Mouse (Mus musculus) hindbrain, embryonic 11.5 days (tissue): ENCODE measurements at regions not wholly inside any gene's neighbourhood (a gene's known extent, or its start where the extent isn't known, plus 50 kb on each side); places are given as distances from the start of the nearest gene placed in this dataset.

Source experiments
- ATAC-seq: fragments of 200-750 bp; cut with Nextera tagmentation; 2 replicates; pipeline ENCODE4 v1.8.0; 2017; ENCODE audit warnings: mild to moderate bottlenecking, moderate TSS enrichment, moderate library complexity; ENCODE audit not compliant: low FRiP score
- DNase-seq: peaks from one replicate; pipeline ENCODE4 v3.0.0-alpha.2; 2015; ENCODE audit warnings: low spot score
- H3K27ac ChIP-seq: fragments of 300-500 bp; sonication (generic); 2 replicates; pipeline ENCODE4 v1.5.1; 2014; ENCODE audit warnings: mild to moderate bottlenecking, low read depth, low read length
- H3K27me3 ChIP-seq: fragments of 300-500 bp; sonication (generic); 2 replicates; pipeline ENCODE4 v1.6.1; 2014; ENCODE audit warnings: mild to moderate bottlenecking, low read length, moderate library complexity, mixed read lengths; ENCODE audit not compliant: control insufficient read depth, insufficient read depth
- H3K36me3 ChIP-seq: fragments of 300-500 bp; sonication (generic); 2 replicates; pipeline ENCODE4 v1.6.1; 2014; ENCODE audit warnings: mild to moderate bottlenecking, low read length, moderate library complexity, mixed read lengths; ENCODE audit not compliant: control insufficient read depth, insufficient read depth
- H3K4me1 ChIP-seq: fragments of 300-500 bp; sonication (generic); replicated peaks from 2 replicates; pipeline ENCODE4 v1.6.1; 2014; ENCODE audit warnings: low read length, mixed read lengths; ENCODE audit not compliant: control insufficient read depth, insufficient read depth
- H3K4me2 ChIP-seq: fragments of 300-500 bp; sonication (generic); replicated peaks from 2 replicates; pipeline ENCODE4 v1.6.1; 2014; ENCODE audit warnings: mild to moderate bottlenecking, low read depth, low read length
- H3K4me3 ChIP-seq: fragments of 300-500 bp; sonication (generic); 2 replicates; pipeline ENCODE4 v1.5.1; 2014; ENCODE audit warnings: low read depth, low read length
- H3K9ac ChIP-seq: fragments of 300-500 bp; sonication (generic); 2 replicates; pipeline ENCODE4 v1.6.1; 2014; ENCODE audit warnings: low read depth, low read length
- H3K9me3 ChIP-seq: fragments of 300-500 bp; sonication (generic); 2 replicates; pipeline ENCODE4 v1.6.1; 2016; ENCODE audit warnings: low read length; ENCODE audit not compliant: control insufficient read depth
- WGBS: fragments of 180-500 bp; shearing (Covaris S2); extraction: QIAGEN DNeasy Blood & Tissue Kit; methylation state at CpG from one replicate; pipeline ENCODE4 v1.1.7; 2014; 5-methylcytosine and 5-hydroxymethylcytosine counted together

GRCm38 (mm10) chr4:54282934-54283333, 457.1 kb downstream of the Tmem38b start:
- Histone ChIP-seq H3K9ac (no peak overlapping the region), H3K27ac (no peak overlapping the region), H3K9me3 (no peaks in the 10 kb centered on the region), H3K4me2 (no peak overlapping the region), H3K36me3 (no peaks in the 10 kb centered on the region), H3K4me1 (no peaks in the 10 kb centered on the region), H3K27me3 (no peaks in the 10 kb centered on the region), H3K4me3 (no peak overlapping the region)
- 95% methylated on average over 13 of the region's 13 CpGs for WGBS
- ATAC-seq (no peak), DNase-seq (no peak)

GRCm38 (mm10) chr4:54313804-54314203, 488.0 kb downstream of the Tmem38b start:
- DNase-seq (no peak), ATAC-seq (no peak)
- 86% methylated on average over 1 of the region's 1 CpGs for WGBS
- Histone ChIP-seq H3K4me3 (no peak overlapping the region), H3K4me1 (no peaks in the 10 kb centered on the region), H3K27me3 (no peaks in the 10 kb centered on the region), H3K27ac (no peak overlapping the region), H3K9ac (no peak overlapping the region), H3K9me3 (no peaks in the 10 kb centered on the region), H3K4me2 (no peak overlapping the region), H3K36me3 (no peaks in the 10 kb centered on the region)

- Histone ChIP-seq H3K27ac (no peak overlapping the region), H3K9me3 (no peaks in the 10 kb centered on the region), H3K4me1 (no peaks in the 10 kb centered on the region), H3K9ac (no peak overlapping the region), H3K27me3 (no peaks in the 10 kb centered on the region), H3K4me3 (no peak overlapping the region), H3K36me3 (no peaks in the 10 kb centered on the region), H3K4me2 (no peak overlapping the region)
- 62% methylated on average over 5 of the region's 5 CpGs for WGBS
- ATAC-seq (no peak), DNase-seq (no peak)
Observed at GRCm38 (mm10) chr4:54324851-54325250, 499.0 kb downstream of the Tmem38b start.

GRCm38 (mm10) chr4:54328273-54328672, 502.4 kb downstream of the Tmem38b start:
- H3K4me2 ChIP-seq, result no peak overlapping the region
- ATAC-seq, result no peak
- H3K27me3 ChIP-seq, result no peaks in the 10 kb centered on the region
- H3K27ac ChIP-seq, result 0 out of 2 replicates have a peak overlapping the region, but pooled peaks have one; percentile 24
- H3K9me3 ChIP-seq, result no peaks in the 10 kb centered on the region
- no peak overlapping the region for H3K4me3 ChIP-seq
- no peak overlapping the region for H3K9ac ChIP-seq
- DNase-seq, result no peak
- WGBS, result 81% methylated on average over 5 of the region's 5 CpGs
- H3K36me3 ChIP-seq, result no peaks in the 10 kb centered on the region
- 0 out of 2 replicates have a peak, but pooled peaks cover 2% of the 10 kb centered on the region for H3K4me1 ChIP-seq

GRCm38 (mm10) chr4:54328711-54329427, 503.0 kb downstream of the Tmem38b start:
- H3K9ac ChIP-seq, result no peak overlapping the region; the same call in 1 of the 2 replicates
- H3K4me3 ChIP-seq, result no peak overlapping the region
- DNase-seq (peak; percentile 72), ATAC-seq (peak; percentile 87)
- H3K27me3 ChIP-seq, result no peaks in the 10 kb centered on the region
- H3K9me3 ChIP-seq, result no peaks in the 10 kb centered on the region
- H3K4me1 ChIP-seq, result 0 out of 2 replicates have a peak, but pooled peaks cover 2% of the 10 kb centered on the region
- peak overlapping the region; percentile 39; the same call in 1 of the 2 replicates for H3K27ac ChIP-seq
- H3K36me3 ChIP-seq, result no peaks in the 10 kb centered on the region
- H3K4me2 ChIP-seq, result no peak overlapping the region
- WGBS, result 58% methylated on average over 17 of the region's 17 CpGs

GRCm38 (mm10) chr4:54330686-54331085, 504.8 kb downstream of the Tmem38b start:
- no peak for DNase-seq
- Histone ChIP-seq H3K9me3 (no peaks in the 10 kb centered on the region), H3K27ac (no peak overlapping the region), H3K9ac (no peak overlapping the region), H3K27me3 (no peaks in the 10 kb centered on the region), H3K36me3 (no peaks in the 10 kb centered on the region), H3K4me3 (no peak overlapping the region), H3K4me2 (no peak overlapping the region), H3K4me1 (0 out of 2 replicates have a peak, but pooled peaks cover 2% of the 10 kb centered on the region)
- ATAC-seq, result no peak
- WGBS, result 84% methylated on average over 3 of the region's 3 CpGs

GRCm38 (mm10) chr4:54331588-54332211, 505.9 kb downstream of the Tmem38b start:
- 0 out of 2 replicates have a peak, but pooled peaks cover 2% of the 10 kb centered on the region for H3K4me1 ChIP-seq
- H3K9me3 ChIP-seq, result no peaks in the 10 kb centered on the region
- H3K36me3 ChIP-seq, result no peaks in the 10 kb centered on the region
- H3K4me3 ChIP-seq, result no peak overlapping the region
- WGBS, result 37% methylated on average over 12 of the region's 12 CpGs
- DNase-seq, result no peak
- no peak for ATAC-seq
- no peak overlapping the region for H3K4me2 ChIP-seq
- H3K27ac ChIP-seq, result peak overlapping the region; percentile 45; the same call in 1 of the 2 replicates
- no peaks in the 10 kb centered on the region for H3K27me3 ChIP-seq
- no peak overlapping the region for H3K9ac ChIP-seq

GRCm38 (mm10) chr4:54332261-54332660, 506.4 kb downstream of the Tmem38b start:
- no peak overlapping the region for H3K4me2 ChIP-seq
- no peaks in the 10 kb centered on the region for H3K9me3 ChIP-seq
- DNase-seq, result no peak
- no peaks in the 10 kb centered on the region for H3K36me3 ChIP-seq
- 0 out of 2 replicates have a peak overlapping the region, but pooled peaks have one; percentile 45 for H3K27ac ChIP-seq
- no peak overlapping the region for H3K9ac ChIP-seq
- WGBS, result 71% methylated on average over 7 of the region's 7 CpGs
- H3K4me1 ChIP-seq, result 0 out of 2 replicates have a peak, but pooled peaks cover 2% of the 10 kb centered on the region
- ATAC-seq, result no peak
- no peak overlapping the region for H3K4me3 ChIP-seq
- H3K27me3 ChIP-seq, result no peaks in the 10 kb centered on the region

- H3K9me3 ChIP-seq, result no peaks in the 10 kb centered on the region
- no peaks in the 10 kb centered on the region for H3K4me1 ChIP-seq
- WGBS, result 49% methylated on average over 1 of the region's 1 CpGs
- H3K27me3 ChIP-seq, result no peaks in the 10 kb centered on the region
- no peak overlapping the region for H3K9ac ChIP-seq
- no peak for ATAC-seq
- H3K27ac ChIP-seq, result no peak overlapping the region
- H3K4me2 ChIP-seq, result no peak overlapping the region
- no peak for DNase-seq
- H3K36me3 ChIP-seq, result no peaks in the 10 kb centered on the region
- no peak overlapping the region for H3K4me3 ChIP-seq
Observed at GRCm38 (mm10) chr4:54338556-54338955, 512.7 kb downstream of the Tmem38b start.
